Mouse (Mus musculus): Measurements from ENCODE around the gene Atf7ip.

The Atf7ip gene

GRCm38 (mm10) chr6:136486801-136487553, 19.0 kb upstream of the Atf7ip start:
- no peak for DNase-seq

- DNase-seq, result no peak
Measured at GRCm38 (mm10) chr6:136487554-136487950, 18.4 kb upstream of the Atf7ip start.

- no peak for DNase-seq
Measured at GRCm38 (mm10) chr6:136489899-136490298, 16.1 kb upstream of the Atf7ip start.

- DNase-seq, result no peak
Measured at GRCm38 (mm10) chr6:136490516-136491475, 15.2 kb upstream of the Atf7ip start.

GRCm38 (mm10) chr6:136491631-136492030, 14.3 kb upstream of the Atf7ip start:
- no peak for DNase-seq

- DNase-seq, result no peak
Measured at GRCm38 (mm10) chr6:136492251-136492650, 13.7 kb upstream of the Atf7ip start.

- DNase-seq, result no peak
Measured at GRCm38 (mm10) chr6:136493486-136493885, 12.5 kb upstream of the Atf7ip start.

GRCm38 (mm10) chr6:136493910-136494751, 11.8 kb upstream of the Atf7ip start:
- DNase-seq, result no peak

GRCm38 (mm10) chr6:136495023-136495422, 10.9 kb upstream of the Atf7ip start:
- DNase-seq, result no peak

GRCm38 (mm10) chr6:136497744-136498143, 8.2 kb upstream of the Atf7ip start:
- DNase-seq, result no peak

- no peak for DNase-seq
Measured at GRCm38 (mm10) chr6:136499292-136499977, 6.5 kb upstream of the Atf7ip start.

GRCm38 (mm10) chr6:136508652-136509051, 2.7 kb downstream of the Atf7ip start:
- DNase-seq, result no peak

- no peak for DNase-seq
Measured at GRCm38 (mm10) chr6:136510945-136511344, 5.0 kb downstream of the Atf7ip start.

GRCm38 (mm10) chr6:136512351-136512750, 6.4 kb downstream of the Atf7ip start:
- DNase-seq, result no peak

GRCm38 (mm10) chr6:136516626-136517025, 10.7 kb downstream of the Atf7ip start:
- no peak for DNase-seq

- no peak for DNase-seq
Measured at GRCm38 (mm10) chr6:136517221-136517620, 11.3 kb downstream of the Atf7ip start.

GRCm38 (mm10) chr6:136518537-136519246, 12.7 kb downstream of the Atf7ip start:
- DNase-seq, result peak; percentile 94 to 95

GRCm38 (mm10) chr6:136519254-136519653, 13.3 kb downstream of the Atf7ip start:
- DNase-seq, result no peak

- DNase-seq, result no peak
Measured at GRCm38 (mm10) chr6:136520361-136520760, 14.4 kb downstream of the Atf7ip start.

GRCm38 (mm10) chr6:136521681-136522080, 15.7 kb downstream of the Atf7ip start:
- DNase-seq, result no peak

- no peak for DNase-seq
Measured at GRCm38 (mm10) chr6:136522658-136523057, 16.7 kb downstream of the Atf7ip start.
